Mouse (Mus musculus) olfactory bulb, adult 2 months (tissue): ENCODE measurements at regions not wholly inside any gene's neighbourhood (a gene's known extent, or its start where the extent isn't known, plus 50 kb on each side); places are given as distances from the start of the nearest gene placed in this dataset.

Experiments used
- H3K27ac ChIP-seq: fragments of 200-500 bp; 2 replicates; pipeline ENCODE4 v1.5.1; 2012; ENCODE audit warnings: low read depth, low read length; ENCODE audit not compliant: insufficient read depth
- H3K4me1 ChIP-seq: fragments of 200-500 bp; 2 replicates; pipeline ENCODE4 v1.6.1; 2012; ENCODE audit warnings: low read length; ENCODE audit not compliant: control insufficient read depth, insufficient read depth
- H3K4me3 ChIP-seq: fragments of 200-500 bp; 2 replicates; pipeline ENCODE4 v1.5.1; 2012; ENCODE audit warnings: mild to moderate bottlenecking, low read depth, low read length, moderate library complexity; ENCODE audit not compliant: insufficient read depth
- CTCF ChIP-seq: fragments of 200-500 bp; IDR thresholded peaks from 2 replicates; pipeline ENCODE4 v1.5.1; 2012; ENCODE audit warnings: low read depth, mild to moderate bottlenecking, low read length, moderate library complexity; ENCODE audit not compliant: insufficient read depth
- POLR2A ChIP-seq: fragments of 200-500 bp; IDR thresholded peaks from 2 replicates; pipeline ENCODE4 v1.6.1; 2012; ENCODE audit warnings: mild to moderate bottlenecking, low read depth, low read length, moderate library complexity; ENCODE audit not compliant: insufficient read depth
- WGBS: fragments of 180-500 bp; shearing (Covaris S2); methylation state at CpG from one replicate; pipeline ENCODE4 v1.1.7; 2018; 5-methylcytosine and 5-hydroxymethylcytosine counted together

GRCm38 (mm10) chr2:3959181-3959580, 58.3 kb upstream of the Frmd4a start:
- no peak for TF ChIP-seq CTCF
- TF ChIP-seq POLR2A, result no peak
- H3K27ac ChIP-seq, result no peak overlapping the region
- H3K4me3 ChIP-seq, result no peak overlapping the region
- peaks cover 8% of the 10 kb centered on the region for H3K4me1 ChIP-seq
- WGBS, result 71% methylated on average over 1 of the region's 1 CpGs

GRCm38 (mm10) chr2:3960213-3960612, 57.3 kb upstream of the Frmd4a start:
- TF ChIP-seq CTCF (no peak), POLR2A (no peak)
- 37% methylated on average over 5 of the region's 5 CpGs for WGBS
- H3K27ac ChIP-seq, result peak overlapping the region; percentile 82
- no peak overlapping the region for H3K4me3 ChIP-seq
- H3K4me1 ChIP-seq, result peaks cover 8% of the 10 kb centered on the region

GRCm38 (mm10) chr2:3964351-3964750, 53.2 kb upstream of the Frmd4a start:
- TF ChIP-seq POLR2A (no peak), CTCF (no peak)
- WGBS, result 91% methylated on average over 4 of the region's 4 CpGs
- Histone ChIP-seq H3K27ac (no peak overlapping the region), H3K4me1 (peaks cover 2% of the 10 kb centered on the region; the same call in 1 of the 2 replicates), H3K4me3 (no peak overlapping the region)
